Comparison of ENCODE assay signal across 8 mouse cellular contexts in genomic region chr6:113166661-113167251, GRCm38 (mm10). TPM values are rescaled to one million over a fixed set of nuclear protein-coding genes. Genes with fewer than 3 reads are reported as not detected.
DNase-seq lines count a peak whose midpoint lies in the region; ATAC-seq and TF ChIP-seq lines count a peak whose summit lies in the region.
"Had no signal": no experiment of that assay in that cellular context is flagged by ENCODE, and none has a peak within 500 bp of the region (broad histone marks: within the 10 kb centered on the region; RNA-seq: fewer than 3 reads in every experiment).

No protein-coding gene starts in this region.

- peak; percentile 38; the same call in 1 of the 2 replicates for ATAC-seq in hindbrain, postnatal 0 days
- no peak for ATAC-seq in midbrain, embryonic 14.5 days (ENCODE audit: low FRiP score, low TSS enrichment)

- 62% methylated on average over 17 of the region's 17 CpGs for WGBS in hindbrain, postnatal 0 days
- WGBS in midbrain, embryonic 14.5 days, result 74% methylated on average over 17 of the region's 17 CpGs

- peak overlapping the region; percentile 41; the same call in 1 of the 2 replicates for H3K27ac ChIP-seq in hindbrain, postnatal 0 days
- H3K27ac ChIP-seq in midbrain, embryonic 14.5 days (replicated peaks; ENCODE audit: low read depth, low read length), result no peak overlapping the region
- H3K27ac ChIP-seq: liver, embryonic 13.5 days had no signal

- no peak overlapping the region for H3K9ac ChIP-seq in hindbrain, postnatal 0 days (replicated peaks; ENCODE audit: low read length)
- no peak overlapping the region for H3K9ac ChIP-seq in midbrain, embryonic 14.5 days (replicated peaks; ENCODE audit: low read length)
- H3K9ac ChIP-seq: liver, embryonic 13.5 days had no signal

- no peak overlapping the region for H3K4me2 ChIP-seq in hindbrain, postnatal 0 days (ENCODE audit: low read depth, low read length)
- no peak overlapping the region for H3K4me2 ChIP-seq in midbrain, embryonic 14.5 days (ENCODE audit: low read length)
- H3K4me2 ChIP-seq: liver, embryonic 13.5 days had no signal

- TF ChIP-seq CTCF in hindbrain, postnatal 0 days (IDR thresholded peaks at IDR 0.05; ENCODE audit: low read depth), result no peak

- H3K36me3 ChIP-seq in hindbrain, postnatal 0 days (ENCODE audit: insufficient read depth, low read length), result peaks cover 9% of the 10 kb centered on the region; the same call in 1 of the 2 replicates
- peaks cover 14% of the 10 kb centered on the region for H3K36me3 ChIP-seq in midbrain, embryonic 14.5 days (ENCODE audit: control insufficient read depth, insufficient read depth, low read length)

- H3K4me1 ChIP-seq in hindbrain, postnatal 0 days (ENCODE audit: insufficient read depth, low read length), result no peaks in the 10 kb centered on the region
- H3K4me1 ChIP-seq in midbrain, embryonic 14.5 days (ENCODE audit: control insufficient read depth, insufficient read depth, low read length), result no peaks in the 10 kb centered on the region
- H3K4me1 ChIP-seq: liver, embryonic 13.5 days had no signal

- peak; percentile 95 for DNase-seq in NIH3T3 (ENCODE audit: low read depth)
- peak; percentile 91 for DNase-seq in brain, adult 2 months (ENCODE audit: low read depth, low spot score)
- DNase-seq in frontal cortex, postnatal 36 days (ENCODE audit: low spot score in 2 of 2), result peak; percentile 61 to 68
- DNase-seq in hindbrain, postnatal 0 days (ENCODE audit: low spot score), result peak; percentile 67
- DNase-seq in layer of hippocampus, postnatal 36 days, result peak; percentile 51 to 54
- peak; percentile 63 for DNase-seq in midbrain, embryonic 14.5 days
- peak; percentile 70 to 84 for DNase-seq in urinary bladder, postnatal 36 days (ENCODE audit: low spot score in 2 of 2)
- DNase-seq: liver, embryonic 13.5 days had no signal

- no peak overlapping the region for H3K4me3 ChIP-seq in hindbrain, postnatal 0 days (ENCODE audit: low read length)
- H3K4me3 ChIP-seq in midbrain, embryonic 14.5 days (replicated peaks; ENCODE audit: low read depth, low read length), result no peak overlapping the region
- H3K4me3 ChIP-seq: liver, embryonic 13.5 days had no signal

- no peaks in the 10 kb centered on the region for H3K27me3 ChIP-seq in hindbrain, postnatal 0 days (ENCODE audit: insufficient read depth, low read length)
- no peaks in the 10 kb centered on the region for H3K27me3 ChIP-seq in midbrain, embryonic 14.5 days (ENCODE audit: control insufficient read depth, insufficient read depth, low read length)
- H3K27me3 ChIP-seq: liver, embryonic 13.5 days had no signal

- no peaks in the 10 kb centered on the region for H3K9me3 ChIP-seq in hindbrain, postnatal 0 days (ENCODE audit: low read length)
- no peaks in the 10 kb centered on the region for H3K9me3 ChIP-seq in midbrain, embryonic 14.5 days (ENCODE audit: control insufficient read depth, low read length)
- H3K9me3 ChIP-seq: liver, embryonic 13.5 days had no signal

RNA-seq across cellular contexts. Expression of gene Lhfpl4, which starts 28.4 kb away (rescaled TPM):
- total RNA-seq in hindbrain, postnatal 0 days (2014; rRNA removed), result 64.9 and 72.9 TPM in 2 replicates
- polyA plus RNA-seq in hindbrain, postnatal 0 days (2015; fragmentation: Nextera tagmentation; extraction: Ambion mirVana), result 50.9 and 56.0 TPM in 2 replicates
- 10 to 100 TPM; 75.6 to 78.2 TPM for total RNA-seq in layer of hippocampus, postnatal 36 days (2021)
- 21.7 and 31.3 TPM in 2 replicates for polyA plus RNA-seq in midbrain, embryonic 14.5 days (2014; fragmentation: Nextera tagmentation; extraction: Ambion mirVana)
